Mouse (Mus musculus) splenic B cell, adult 2 months (primary cell): ENCODE results near the gene Gc.

ENCODE experiments used
- DNase-seq: peaks from one replicate; pipeline ENCODE4 v3.0.0-alpha.2; 2011; ENCODE audit warnings: low read depth, low spot score
- H3K27me3 ChIP-seq: 2 replicates; pipeline ENCODE4 v1.6.1; 2012; ENCODE audit warnings: mild to moderate bottlenecking, low read length, moderate library complexity, mixed read lengths; ENCODE audit not compliant: control insufficient read depth, poor library complexity, insufficient read depth, severe bottlenecking
- H3K36me3 ChIP-seq: 2 replicates; pipeline ENCODE4 v1.6.1; 2012; ENCODE audit warnings: mild to moderate bottlenecking, low read length, moderate library complexity, mixed read lengths; ENCODE audit not compliant: control insufficient read depth, poor library complexity, insufficient read depth, severe bottlenecking

Gene Gc

DNA sequence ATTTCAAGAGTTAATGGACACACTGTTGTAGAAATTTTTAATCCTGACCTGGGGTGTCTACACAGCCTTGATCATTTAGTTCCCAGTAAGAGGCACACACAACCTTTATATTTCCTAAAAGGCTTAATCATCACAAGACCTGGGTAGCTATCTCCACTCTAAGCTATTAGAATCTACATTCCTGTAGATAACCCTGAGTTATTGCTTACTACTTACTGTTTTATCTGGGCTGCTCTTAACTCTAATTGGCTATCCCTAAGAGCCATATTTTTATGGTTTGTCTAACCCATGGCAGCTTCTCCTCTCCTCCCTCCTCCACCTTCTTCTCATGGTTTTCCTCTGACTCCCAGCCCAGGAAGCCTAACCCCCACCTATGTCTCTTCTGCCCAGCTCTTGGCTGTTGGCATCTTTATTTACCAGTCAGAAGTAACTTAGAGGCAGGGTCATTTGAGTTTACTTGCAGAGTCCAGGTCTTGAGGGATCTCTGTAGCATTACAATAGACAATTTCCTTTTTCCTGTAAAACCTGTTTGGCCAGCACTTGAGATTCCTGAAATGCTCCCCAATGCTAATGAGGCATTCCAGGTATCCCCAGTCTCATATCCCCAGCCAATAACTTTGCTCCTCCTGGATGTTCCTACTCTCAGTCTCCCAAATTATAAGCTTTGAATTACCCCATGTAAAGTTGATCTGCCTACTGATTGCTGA lies 50.2 kb downstream of the Gc start:
- no peaks in the 10 kb centered on the region for H3K36me3 ChIP-seq
- no peaks in the 10 kb centered on the region for H3K27me3 ChIP-seq
- DNase-seq = no peak

- Histone ChIP-seq H3K36me3 (no peaks in the 10 kb centered on the region), H3K27me3 (no peaks in the 10 kb centered on the region)
- no peak for DNase-seq
These were observed 52.6 kb downstream of the Gc start for GRCm38 (mm10) chr5:89405132-89405531.

- DNase-seq = no peak
- H3K36me3 ChIP-seq = no peaks in the 10 kb centered on the region
- no peaks in the 10 kb centered on the region for H3K27me3 ChIP-seq
These were observed 67.3 kb downstream of the Gc start for GRCm38 (mm10) chr5:89390405-89390804.

- DNase-seq = peak; percentile 1
- H3K36me3 ChIP-seq = no peaks in the 10 kb centered on the region
- H3K27me3 ChIP-seq = no peaks in the 10 kb centered on the region
These were observed 73.5 kb downstream of the Gc start for GRCm38 (mm10) chr5:89384204-89384603.

- H3K36me3 ChIP-seq = no peaks in the 10 kb centered on the region
- DNase-seq = no peak
These were observed 76.4 kb downstream of the Gc start for GRCm38 (mm10) chr5:89381340-89381739.

GRCm38 (mm10) chr5:89370140-89370539 lies 87.6 kb downstream of the Gc start:
- DNase-seq = no peak
- Histone ChIP-seq H3K27me3 (no peaks in the 10 kb centered on the region), H3K36me3 (no peaks in the 10 kb centered on the region)

More at GRCm38 (mm10) chr5:89381340-89381739, 76.4 kb downstream of the Gc start:
- no peaks in the 10 kb centered on the region for H3K27me3 ChIP-seq

DNA sequence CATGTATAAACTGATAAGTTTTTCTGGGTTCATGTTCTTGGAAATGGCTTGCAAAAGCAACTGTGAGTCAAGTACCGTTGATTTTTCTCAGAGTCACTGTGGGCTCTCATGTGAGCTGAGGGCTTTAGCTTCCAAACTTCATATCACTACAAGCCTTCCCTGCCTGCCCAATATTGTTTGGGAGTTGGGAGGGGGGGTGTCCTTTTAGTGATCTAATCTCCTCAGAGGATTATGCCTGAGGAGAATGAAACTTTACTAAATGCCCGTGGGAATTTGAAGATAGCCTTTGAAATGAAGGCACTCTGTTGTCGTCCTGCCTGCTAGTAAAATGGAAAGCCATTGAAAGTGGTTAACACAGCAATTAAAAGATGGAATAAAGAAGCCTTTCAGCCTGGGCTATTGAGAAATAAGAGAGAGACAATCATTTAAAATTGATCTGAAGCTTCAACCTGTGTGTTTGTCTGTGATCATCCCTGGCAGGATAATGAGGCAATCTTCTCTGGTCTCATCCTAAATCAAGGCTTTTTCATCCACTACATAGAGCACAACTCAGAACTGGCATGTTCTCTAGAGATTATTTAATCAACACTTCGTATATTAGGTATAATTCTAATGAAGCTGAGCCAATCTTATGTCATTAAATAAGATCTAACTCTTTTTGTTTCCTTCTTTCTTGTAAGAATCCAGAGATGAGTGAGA lies 89.5 kb downstream of the Gc start:
- no peaks in the 10 kb centered on the region for H3K27me3 ChIP-seq
- no peaks in the 10 kb centered on the region for H3K36me3 ChIP-seq
- DNase-seq = no peak
